Mouse (Mus musculus) E14TG2a.4 (cell line): Measurements from ENCODE around the gene Gm10964.

Source experiments
- H3K27me3 ChIP-seq: 2 replicates; pipeline ENCODE4 v1.6.1; 2014; ENCODE audit warnings: low read length, control low read depth; ENCODE audit not compliant: insufficient read depth
- H3K36me3 ChIP-seq: 2 replicates; pipeline ENCODE4 v1.6.1; 2014; ENCODE audit warnings: low read length, control low read depth; ENCODE audit not compliant: insufficient read depth
- H3K4me1 ChIP-seq: replicated peaks from 2 replicates; pipeline ENCODE4 v1.6.1; 2014; ENCODE audit warnings: low read depth, low read length, control low read depth
- H3K4me3 ChIP-seq: replicated peaks from 2 replicates; pipeline ENCODE4 v1.5.1; 2014; ENCODE audit warnings: mild to moderate bottlenecking, low read length
- H3K9me3 ChIP-seq: 2 replicates; pipeline ENCODE4 v1.6.1; 2014; ENCODE audit warnings: low read length, control low read depth
- CTCF ChIP-seq: conservative IDR thresholded peaks from 2 replicates; pipeline ENCODE4 v1.5.1; 2014; ENCODE audit warnings: low read length
- NANOG ChIP-seq: IDR thresholded peaks from 2 replicates; pipeline ENCODE4 v1.6.1; 2014; ENCODE audit warnings: borderline replicate concordance, low read length, mixed read lengths
- POU5F1 ChIP-seq: IDR thresholded peaks from 2 replicates; pipeline ENCODE4 v1.6.1; 2014; ENCODE audit warnings: low read length, borderline replicate concordance

Gene Gm10964

GRCm38 (mm10) chr3:103739329-103739728, at the start of gene Gm10964:
TSS of gene Gm10964 (plus strand) at chr3:103739366.
- H3K9me3 ChIP-seq, result no peaks in the 10 kb centered on the region
- H3K36me3 ChIP-seq, result peaks cover 25% of the 10 kb centered on the region
- H3K27me3 ChIP-seq, result peaks cover 13% of the 10 kb centered on the region
- 0 out of 2 replicates have a peak within 1 kb of the TSS, but pooled peaks have one; percentile 23 for H3K4me3 ChIP-seq
- H3K4me1 ChIP-seq, result peaks cover 52% of the 10 kb centered on the region
- TF ChIP-seq CTCF, result no peak
- TF ChIP-seq POU5F1, result no peak
- no peak for TF ChIP-seq NANOG

GRCm38 (mm10) chr3:103690506-103690905, 48.7 kb upstream of the Gm10964 start:
- TF ChIP-seq CTCF, result no peak
- no peak for TF ChIP-seq NANOG
- no peak for TF ChIP-seq POU5F1
- Histone ChIP-seq H3K9me3 (no peaks in the 10 kb centered on the region), H3K27me3 (no peaks in the 10 kb centered on the region), H3K4me3 (no peak overlapping the region), H3K36me3 (no peaks in the 10 kb centered on the region), H3K4me1 (peaks cover 9% of the 10 kb centered on the region)

- Histone ChIP-seq H3K36me3 (no peaks in the 10 kb centered on the region), H3K4me3 (no peak overlapping the region), H3K9me3 (no peaks in the 10 kb centered on the region; the same call in 1 of the 2 replicates), H3K4me1 (no peaks in the 10 kb centered on the region), H3K27me3 (no peaks in the 10 kb centered on the region)
- TF ChIP-seq NANOG, result no peak
- no peak for TF ChIP-seq CTCF
- TF ChIP-seq POU5F1, result no peak
These were observed 43.6 kb upstream of the Gm10964 start for GRCm38 (mm10) chr3:103695556-103695955.

GRCm38 (mm10) chr3:103696388-103696925, 42.7 kb upstream of the Gm10964 start:
- no peak for TF ChIP-seq CTCF
- TF ChIP-seq POU5F1, result no peak
- no peak for TF ChIP-seq NANOG
- no peaks in the 10 kb centered on the region for H3K36me3 ChIP-seq
- H3K4me3 ChIP-seq, result no peak overlapping the region
- no peaks in the 10 kb centered on the region for H3K27me3 ChIP-seq
- no peaks in the 10 kb centered on the region; the same call in 1 of the 2 replicates for H3K9me3 ChIP-seq
- H3K4me1 ChIP-seq, result no peaks in the 10 kb centered on the region

GRCm38 (mm10) chr3:103704661-103705060, 34.5 kb upstream of the Gm10964 start:
- Histone ChIP-seq H3K4me1 (no peaks in the 10 kb centered on the region), H3K4me3 (no peak overlapping the region), H3K9me3 (no peaks in the 10 kb centered on the region), H3K27me3 (peaks cover 6% of the 10 kb centered on the region; the same call in 1 of the 2 replicates), H3K36me3 (no peaks in the 10 kb centered on the region)
- TF ChIP-seq CTCF (no peak), POU5F1 (no peak), NANOG (no peak)

GRCm38 (mm10) chr3:103705426-103705825, 33.7 kb upstream of the Gm10964 start:
- H3K4me3 ChIP-seq, result no peak overlapping the region
- TF ChIP-seq POU5F1 (no peak), NANOG (no peak), CTCF (no peak)
- peaks cover 6% of the 10 kb centered on the region; the same call in 1 of the 2 replicates for H3K27me3 ChIP-seq
- no peaks in the 10 kb centered on the region for H3K36me3 ChIP-seq
- H3K9me3 ChIP-seq, result no peaks in the 10 kb centered on the region
- 0 out of 2 replicates have a peak, but pooled peaks cover under 1% of the 10 kb centered on the region for H3K4me1 ChIP-seq

- TF ChIP-seq POU5F1 (no peak), CTCF (no peak), NANOG (no peak)
- H3K27me3 ChIP-seq, result peaks cover 6% of the 10 kb centered on the region; the same call in 1 of the 2 replicates
- H3K4me1 ChIP-seq, result peaks cover 6% of the 10 kb centered on the region
- no peaks in the 10 kb centered on the region for H3K9me3 ChIP-seq
- no peak overlapping the region for H3K4me3 ChIP-seq
- H3K36me3 ChIP-seq, result no peaks in the 10 kb centered on the region
These were observed 29.6 kb upstream of the Gm10964 start for GRCm38 (mm10) chr3:103709470-103710040.

- Histone ChIP-seq H3K36me3 (no peaks in the 10 kb centered on the region), H3K27me3 (peaks cover 8% of the 10 kb centered on the region), H3K9me3 (no peaks in the 10 kb centered on the region), H3K4me1 (peaks cover 16% of the 10 kb centered on the region), H3K4me3 (no peak overlapping the region)
- TF ChIP-seq NANOG (no peak), POU5F1 (no peak), CTCF (no peak)
These were observed 27.0 kb upstream of the Gm10964 start for GRCm38 (mm10) chr3:103712196-103712595.
